Mouse (Mus musculus): ENCODE measurements around the gene Sval1. TPM values are rescaled to one million over a fixed set of nuclear protein-coding genes. Genes with fewer than 3 reads are reported as not detected.

The Sval1 gene
- total RNA-seq (2014; rRNA removed) (not detected in 2 replicates), polyA plus RNA-seq (2015; fragmentation: Nextera tagmentation; extraction: Ambion mirVana) (not detected in 2 replicates)

DNA sequence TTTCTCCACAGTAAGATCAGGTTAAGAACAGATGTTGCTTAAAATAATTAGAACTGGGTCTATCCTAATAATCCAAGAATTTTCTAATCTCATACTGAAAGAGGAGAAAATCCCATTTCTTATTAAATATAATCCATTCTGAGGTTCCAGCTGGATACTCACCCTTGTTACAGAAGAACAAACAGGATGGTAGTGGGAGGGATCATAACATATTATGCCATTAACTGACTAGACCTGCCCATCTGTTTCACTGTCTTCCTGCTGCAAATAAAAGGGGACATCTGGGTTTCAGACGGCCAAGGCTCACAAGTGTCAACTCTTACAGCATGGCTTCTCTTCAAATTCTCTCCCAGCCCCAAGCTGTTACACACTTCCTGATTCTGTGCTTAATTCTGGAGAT lies at the start of gene Sval1:
Gene Sval1 (plus strand): TSS at position 301 of the 400 bp plus-strand sequence.
- no peak within 1 kb of the TSS for H3K4me2 ChIP-seq (ENCODE audit: low read depth, low read length)
- no peaks in the 10 kb centered on the region for H3K9me3 ChIP-seq (ENCODE audit: low read length)
- H3K4me1 ChIP-seq (ENCODE audit: insufficient read depth, low read length): no peaks in the 10 kb centered on the region
- no peak for TF ChIP-seq CTCF (IDR thresholded peaks at IDR 0.05; ENCODE audit: low read depth)
- no peaks in the 10 kb centered on the region for H3K36me3 ChIP-seq (ENCODE audit: insufficient read depth, low read length)
- ATAC-seq: no peak
- no peak for DNase-seq (ENCODE audit: low spot score)
- no peaks in the 10 kb centered on the region for H3K27me3 ChIP-seq (ENCODE audit: insufficient read depth, low read length)
- H3K9ac ChIP-seq (replicated peaks; ENCODE audit: low read length): no peak within 1 kb of the TSS
- no peak within 1 kb of the TSS for H3K27ac ChIP-seq
- 64% methylated on average over 1 of the region's 1 CpGs for WGBS
- no peak within 1 kb of the TSS for H3K4me3 ChIP-seq (ENCODE audit: low read length)

DNA sequence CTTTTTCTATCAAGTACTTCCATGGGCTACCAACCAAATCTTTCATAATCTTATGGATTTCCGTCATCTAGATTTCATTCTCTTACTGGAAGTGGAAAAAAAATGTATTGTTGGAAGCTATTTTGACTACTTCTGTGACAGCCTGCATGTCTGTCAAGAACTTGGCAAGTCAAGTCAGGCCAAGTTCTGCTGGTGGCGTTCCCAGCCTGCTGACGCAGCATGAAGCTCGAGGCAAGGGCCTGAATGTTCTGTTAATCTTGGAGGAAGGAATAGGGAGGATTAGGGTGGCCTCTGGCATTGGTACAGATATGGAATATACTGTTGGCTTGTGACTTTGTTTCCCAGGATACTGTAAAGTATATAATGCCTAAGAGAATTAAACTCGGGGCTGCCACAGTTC lies 39.8 kb upstream of the Sval1 start:
- no peak overlapping the region for H3K4me2 ChIP-seq (ENCODE audit: low read depth, low read length)
- no peaks in the 10 kb centered on the region for H3K4me1 ChIP-seq (ENCODE audit: insufficient read depth, low read length)
- TF ChIP-seq CTCF (IDR thresholded peaks at IDR 0.05; ENCODE audit: low read depth): no peak
- H3K36me3 ChIP-seq (ENCODE audit: insufficient read depth, low read length): no peaks in the 10 kb centered on the region
- no peak overlapping the region for H3K27ac ChIP-seq
- no peak overlapping the region for H3K9ac ChIP-seq (replicated peaks; ENCODE audit: low read length)
- 73% methylated on average over 5 of the region's 5 CpGs for WGBS
- DNase-seq (ENCODE audit: low spot score) (no peak), ATAC-seq (no peak)
- no peak overlapping the region for H3K4me3 ChIP-seq (ENCODE audit: low read length)
- H3K9me3 ChIP-seq (ENCODE audit: low read length): no peaks in the 10 kb centered on the region
- no peaks in the 10 kb centered on the region for H3K27me3 ChIP-seq (ENCODE audit: insufficient read depth, low read length)

DNA sequence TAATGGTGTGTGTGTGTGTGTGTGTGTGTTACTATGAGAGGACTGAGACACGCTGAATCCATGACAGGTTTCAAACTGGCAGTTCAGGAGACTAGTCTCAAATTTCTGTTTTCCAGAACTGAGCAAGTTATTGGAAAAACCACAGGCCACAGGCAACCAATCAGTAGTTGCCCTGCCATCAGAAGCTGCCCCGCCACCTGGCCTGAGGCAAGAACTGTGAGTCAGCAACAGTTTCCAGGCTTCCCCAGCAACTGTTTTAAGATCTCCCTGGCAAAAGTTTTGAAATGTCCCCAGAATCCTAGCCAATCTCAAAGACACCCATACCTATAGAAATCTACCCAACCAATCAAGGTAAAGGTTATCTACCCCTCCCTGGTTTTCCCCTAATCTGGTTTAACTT lies 36.5 kb upstream of the Sval1 start:
- no peak for TF ChIP-seq CTCF (IDR thresholded peaks at IDR 0.05; ENCODE audit: low read depth)
- Histone ChIP-seq H3K9me3 (ENCODE audit: low read length) (no peaks in the 10 kb centered on the region), H3K4me3 (ENCODE audit: low read length) (no peak overlapping the region), H3K4me1 (ENCODE audit: insufficient read depth, low read length) (no peaks in the 10 kb centered on the region), H3K27me3 (ENCODE audit: insufficient read depth, low read length) (no peaks in the 10 kb centered on the region), H3K36me3 (ENCODE audit: insufficient read depth, low read length) (no peaks in the 10 kb centered on the region), H3K27ac (no peak overlapping the region), H3K9ac (replicated peaks; ENCODE audit: low read length) (no peak overlapping the region), H3K4me2 (ENCODE audit: low read depth, low read length) (no peak overlapping the region)
- WGBS: 92% methylated on average over 2 of the region's 2 CpGs
- ATAC-seq (no peak), DNase-seq (ENCODE audit: low spot score) (no peak)

DNA sequence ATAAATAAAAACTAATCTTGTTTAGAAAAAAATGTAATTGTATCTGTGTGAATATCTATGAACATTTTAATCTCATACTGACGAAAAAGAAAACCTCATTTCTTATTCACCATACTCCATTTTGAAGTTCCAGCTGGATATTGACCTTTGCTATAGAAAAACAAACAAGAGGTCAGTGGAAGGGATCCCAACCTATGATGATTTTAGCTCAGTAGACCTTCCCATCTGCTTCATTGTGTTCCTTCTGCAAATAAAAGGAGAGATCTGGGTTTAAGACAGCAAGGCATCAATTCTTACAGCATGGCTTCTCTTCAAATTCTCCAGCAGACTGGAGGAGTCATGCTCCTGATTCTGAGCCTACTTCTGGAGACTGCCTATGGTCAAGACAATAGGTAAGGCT lies 16.4 kb downstream of the Sval1 start, which contains the start of gene Sval3:
Gene Sval3 (plus strand): TSS at position 301 of the 400 bp plus-strand sequence.
- H3K9me3 ChIP-seq (ENCODE audit: low read length): no peaks in the 10 kb centered on the region
- no peak for TF ChIP-seq CTCF (IDR thresholded peaks at IDR 0.05; ENCODE audit: low read depth)
- H3K4me3 ChIP-seq (ENCODE audit: low read length): no peak within 1 kb of the TSS
- H3K4me1 ChIP-seq (ENCODE audit: insufficient read depth, low read length): no peaks in the 10 kb centered on the region
- H3K9ac ChIP-seq (replicated peaks; ENCODE audit: low read length): no peak within 1 kb of the TSS
- 76% methylated on average over 1 of the region's 1 CpGs for WGBS
- DNase-seq (ENCODE audit: low spot score) (no peak), ATAC-seq (no peak)
- H3K27ac ChIP-seq: no peak within 1 kb of the TSS
- H3K4me2 ChIP-seq (ENCODE audit: low read depth, low read length): no peak within 1 kb of the TSS
- H3K27me3 ChIP-seq (ENCODE audit: insufficient read depth, low read length): no peaks in the 10 kb centered on the region
- H3K36me3 ChIP-seq (ENCODE audit: insufficient read depth, low read length): no peaks in the 10 kb centered on the region

Other genes with a start within 250 kb of the Sval1 start
- not detected in 2 replicates for gene Kel, start 247.3 kb upstream of the Sval1 start, total RNA-seq (2014; rRNA removed)
- 0.06 TPM in 1 of 2 replicates, not detected in the other for gene Kel, start 247.3 kb upstream of the Sval1 start, polyA plus RNA-seq (2015; fragmentation: Nextera tagmentation; extraction: Ambion mirVana)
- not detected in 2 replicates for gene Olfr459, start 176.5 kb upstream of the Sval1 start, total RNA-seq (2014; rRNA removed)
- not detected in 2 replicates for gene Olfr459, start 176.5 kb upstream of the Sval1 start, polyA plus RNA-seq (2015; fragmentation: Nextera tagmentation; extraction: Ambion mirVana)
- not detected in 2 replicates for gene Pip, start 104.1 kb upstream of the Sval1 start, total RNA-seq (2014; rRNA removed)
- not detected in 2 replicates for gene Pip, start 104.1 kb upstream of the Sval1 start, polyA plus RNA-seq (2015; fragmentation: Nextera tagmentation; extraction: Ambion mirVana)
- gene Sval2, start 98.6 kb upstream of the Sval1 start, total RNA-seq (2014; rRNA removed): not detected in 2 replicates
- not detected in 2 replicates for gene Sval2, start 98.6 kb upstream of the Sval1 start, polyA plus RNA-seq (2015; fragmentation: Nextera tagmentation; extraction: Ambion mirVana)
- not detected in 2 replicates for gene Sval3, start 16.5 kb downstream of the Sval1 start, total RNA-seq (2014; rRNA removed)
- gene Sval3, start 16.5 kb downstream of the Sval1 start, polyA plus RNA-seq (2015; fragmentation: Nextera tagmentation; extraction: Ambion mirVana): not detected in 2 replicates
- not detected in 2 replicates for gene Sva, start 86.8 kb downstream of the Sval1 start, total RNA-seq (2014; rRNA removed)
- gene Sva, start 86.8 kb downstream of the Sval1 start, polyA plus RNA-seq (2015; fragmentation: Nextera tagmentation; extraction: Ambion mirVana): not detected in 2 replicates
- gene Tas2r139, start 189.3 kb downstream of the Sval1 start, total RNA-seq (2014; rRNA removed): not detected in 2 replicates
- gene Tas2r139, start 189.3 kb downstream of the Sval1 start, polyA plus RNA-seq (2015; fragmentation: Nextera tagmentation; extraction: Ambion mirVana): not detected in 2 replicates

Measured in hindbrain, postnatal 0 days (tissue).